Mouse (Mus musculus): ENCODE measurements around the gene Pmvk. TPM values are rescaled to one million over a fixed set of nuclear protein-coding genes. Genes with fewer than 3 reads are reported as not detected.

Gene Pmvk
- polyA plus RNA-seq, 1 experiment from 2014 or later: 49.7 TPM

DNA sequence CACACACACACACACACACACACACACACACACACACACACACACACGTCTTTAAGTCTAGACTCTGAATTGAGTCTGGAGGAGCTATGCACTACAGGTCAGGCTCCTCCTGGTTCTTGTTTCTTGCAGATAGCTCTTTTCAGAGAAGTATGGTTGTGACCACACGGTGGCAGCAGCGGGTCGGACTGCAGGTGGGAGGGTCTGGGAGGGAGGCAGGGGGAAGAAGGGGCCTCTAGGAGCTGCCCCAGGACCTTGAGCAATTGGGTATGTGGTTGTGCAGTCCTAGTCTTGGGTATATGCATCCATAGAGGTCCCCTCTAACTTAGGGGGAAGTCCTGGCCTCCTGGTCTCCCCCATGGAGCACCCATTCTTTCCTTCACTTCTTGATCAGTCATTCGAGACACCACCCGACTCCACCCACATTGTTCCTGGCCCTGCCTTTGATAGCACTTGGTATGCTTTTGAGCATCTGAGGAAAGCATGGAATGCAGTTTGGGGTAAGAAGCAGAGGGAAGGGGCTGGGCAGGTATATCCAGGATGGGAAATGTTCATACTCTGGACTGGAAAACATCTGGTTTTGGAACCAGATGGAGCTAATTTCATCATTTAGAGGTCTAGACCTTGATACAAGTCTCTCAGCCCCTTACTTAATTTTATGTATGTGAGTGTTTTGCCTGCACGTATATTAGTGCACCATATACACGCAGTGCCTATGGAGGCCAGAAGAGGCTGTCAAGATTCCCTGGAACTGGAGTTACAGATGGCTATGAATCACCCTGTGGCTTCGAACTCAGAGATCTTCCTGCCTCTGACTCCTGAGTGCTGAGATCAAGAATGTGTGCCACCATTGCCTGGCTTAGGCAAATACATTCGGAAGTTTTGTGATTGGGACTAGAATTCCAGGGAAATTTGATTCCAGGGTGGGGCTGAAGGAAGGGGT is 2.7 kb downstream of the Pmvk start:
- no peak overlapping the region for H3K9ac ChIP-seq (ENCODE audit: low read length)
- 38% methylated on average over 10 of the region's 10 CpGs for WGBS
- ATAC-seq (ENCODE audit: low FRiP score, low TSS enrichment): no peak; the same call in 1 of the 2 replicates

GRCm38 (mm10) chr3:89458372-89458964 is 4.1 kb downstream of the Pmvk start:
- Histone ChIP-seq H3K36me3 (ENCODE audit: control insufficient read depth, insufficient read depth, low read length) (no peaks in the 10 kb centered on the region), H3K27ac (replicated peaks) (peak overlapping the region; percentile 67; the same call in 1 of the 2 replicates), H3K4me2 (replicated peaks; ENCODE audit: low read depth) (peak overlapping the region; percentile 52), H3K4me1 (replicated peaks; ENCODE audit: control insufficient read depth, insufficient read depth) (no peaks in the 10 kb centered on the region), H3K4me3 (ENCODE audit: low read depth, low read length) (peak overlapping the region; percentile 45), H3K9ac (ENCODE audit: low read length) (0 out of 2 replicates have a peak overlapping the region, but pooled peaks have one; percentile 5), H3K27me3 (ENCODE audit: control insufficient read depth, insufficient read depth, low read length) (no peaks in the 10 kb centered on the region), H3K9me3 (ENCODE audit: control insufficient read depth, low read length) (no peaks in the 10 kb centered on the region)
- ATAC-seq (ENCODE audit: low FRiP score, low TSS enrichment): peak; percentile 71
- 38% methylated on average over 13 of the region's 13 CpGs for WGBS
- no peak for TF ChIP-seq EP300 (optimal IDR thresholded peaks at IDR 0.05)
- no peak for TF ChIP-seq CTCF (IDR thresholded peaks at IDR 0.05; ENCODE audit: low read depth)
- peak; percentile 34 for DNase-seq (ENCODE audit: low spot score)

More for the DNA sequence above, 2.7 kb downstream of the Pmvk start:
- H3K4me3 ChIP-seq (ENCODE audit: low read depth, low read length): no peak overlapping the region
- no peaks in the 10 kb centered on the region for H3K36me3 ChIP-seq (ENCODE audit: control insufficient read depth, insufficient read depth, low read length)
- H3K4me2 ChIP-seq (replicated peaks; ENCODE audit: low read depth): no peak overlapping the region
- no peak overlapping the region for H3K27ac ChIP-seq (replicated peaks)
- no peaks in the 10 kb centered on the region for H3K4me1 ChIP-seq (replicated peaks; ENCODE audit: control insufficient read depth, insufficient read depth)
- no peak for TF ChIP-seq EP300 (optimal IDR thresholded peaks at IDR 0.05)
- peak; percentile 84 for TF ChIP-seq CTCF (IDR thresholded peaks at IDR 0.05; ENCODE audit: low read depth)
- H3K27me3 ChIP-seq (ENCODE audit: control insufficient read depth, insufficient read depth, low read length): no peaks in the 10 kb centered on the region
- H3K9me3 ChIP-seq (ENCODE audit: control insufficient read depth, low read length): no peaks in the 10 kb centered on the region
- peak; percentile 88 for DNase-seq (ENCODE audit: low spot score)

- TF ChIP-seq CTCF (IDR thresholded peaks at IDR 0.05; ENCODE audit: low read depth) (no peak), EP300 (optimal IDR thresholded peaks at IDR 0.05) (no peak)
- H3K27ac ChIP-seq (replicated peaks): peak overlapping the region; percentile 74
- H3K9ac ChIP-seq (ENCODE audit: low read length): peak overlapping the region; percentile 43
- H3K27me3 ChIP-seq (ENCODE audit: control insufficient read depth, insufficient read depth, low read length): no peaks in the 10 kb centered on the region
- peak overlapping the region; percentile 45 for H3K4me3 ChIP-seq (ENCODE audit: low read depth, low read length)
- DNase-seq (ENCODE audit: low spot score) (peak; percentile 95), ATAC-seq (ENCODE audit: low FRiP score, low TSS enrichment) (peak; percentile 92)
- no peaks in the 10 kb centered on the region for H3K4me1 ChIP-seq (replicated peaks; ENCODE audit: control insufficient read depth, insufficient read depth)
- under 1% methylated on average over 30 of the region's 36 CpGs for WGBS
- no peaks in the 10 kb centered on the region for H3K36me3 ChIP-seq (ENCODE audit: control insufficient read depth, insufficient read depth, low read length)
- peak overlapping the region; percentile 52 for H3K4me2 ChIP-seq (replicated peaks; ENCODE audit: low read depth)
- H3K9me3 ChIP-seq (ENCODE audit: control insufficient read depth, low read length): no peaks in the 10 kb centered on the region
Observed at GRCm38 (mm10) chr3:89458965-89459807, 4.8 kb downstream of the Pmvk start.

DNA sequence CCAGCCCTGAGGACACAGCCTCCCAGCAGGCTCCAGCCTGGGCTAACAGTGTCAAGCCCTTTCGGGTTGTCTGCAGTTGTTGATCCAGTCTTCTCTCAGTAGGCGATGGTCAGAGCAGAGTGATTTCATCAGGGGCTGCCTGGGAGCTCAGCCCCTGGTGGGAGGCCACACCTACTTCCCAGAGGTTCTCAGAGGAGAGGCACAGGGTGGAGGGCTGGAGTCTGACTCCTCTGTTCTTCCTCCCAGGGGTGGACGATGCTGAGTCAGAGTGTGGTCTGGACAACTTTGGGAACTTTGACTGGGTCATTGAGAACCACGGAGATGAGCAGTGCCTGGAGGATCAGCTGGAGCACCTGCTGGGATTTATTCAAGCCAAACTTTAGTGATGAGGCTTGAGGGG is 13.9 kb downstream of the Pmvk start:
- Histone ChIP-seq H3K4me1 (replicated peaks; ENCODE audit: control insufficient read depth, insufficient read depth) (no peaks in the 10 kb centered on the region), H3K9ac (ENCODE audit: low read length) (no peak overlapping the region), H3K4me2 (replicated peaks; ENCODE audit: low read depth) (no peak overlapping the region), H3K36me3 (ENCODE audit: control insufficient read depth, insufficient read depth, low read length) (no peaks in the 10 kb centered on the region), H3K9me3 (ENCODE audit: control insufficient read depth, low read length) (no peaks in the 10 kb centered on the region), H3K27ac (replicated peaks) (no peak overlapping the region), H3K4me3 (ENCODE audit: low read depth, low read length) (no peak overlapping the region), H3K27me3 (ENCODE audit: control insufficient read depth, insufficient read depth, low read length) (no peaks in the 10 kb centered on the region)
- DNase-seq (ENCODE audit: low spot score) (no peak), ATAC-seq (ENCODE audit: low FRiP score, low TSS enrichment) (0 out of 2 replicates have a peak, but pooled peaks have one; percentile 21)
- no peak for TF ChIP-seq EP300 (optimal IDR thresholded peaks at IDR 0.05)
- TF ChIP-seq CTCF (IDR thresholded peaks at IDR 0.05; ENCODE audit: low read depth): no peak
- WGBS: 55% methylated on average over 4 of the region's 4 CpGs

GRCm38 (mm10) chr3:89472280-89472679 is 17.9 kb downstream of the Pmvk start:
- 76% methylated on average over 7 of the region's 7 CpGs for WGBS
- Histone ChIP-seq H3K27ac (replicated peaks) (no peak overlapping the region), H3K9ac (ENCODE audit: low read length) (no peak overlapping the region), H3K36me3 (ENCODE audit: control insufficient read depth, insufficient read depth, low read length) (no peaks in the 10 kb centered on the region), H3K4me3 (ENCODE audit: low read depth, low read length) (no peak overlapping the region), H3K27me3 (ENCODE audit: control insufficient read depth, insufficient read depth, low read length) (no peaks in the 10 kb centered on the region), H3K4me2 (replicated peaks; ENCODE audit: low read depth) (no peak overlapping the region), H3K4me1 (replicated peaks; ENCODE audit: control insufficient read depth, insufficient read depth) (no peaks in the 10 kb centered on the region), H3K9me3 (ENCODE audit: control insufficient read depth, low read length) (no peaks in the 10 kb centered on the region)
- no peak for DNase-seq (ENCODE audit: low spot score)
- ATAC-seq (ENCODE audit: low FRiP score, low TSS enrichment): no peak
- TF ChIP-seq EP300 (optimal IDR thresholded peaks at IDR 0.05) (no peak), CTCF (IDR thresholded peaks at IDR 0.05; ENCODE audit: low read depth) (no peak)
